Mouse (Mus musculus): Measurements from ENCODE around the gene Adam8. TPM values are rescaled to one million over a fixed set of nuclear protein-coding genes. Genes with fewer than 3 reads are reported as not detected.

The Adam8 gene
- 3.2 and 3.3 TPM in 2 replicates for polyA plus RNA-seq (2014; fragmentation: Nextera tagmentation; extraction: Ambion mirVana)

DNA sequence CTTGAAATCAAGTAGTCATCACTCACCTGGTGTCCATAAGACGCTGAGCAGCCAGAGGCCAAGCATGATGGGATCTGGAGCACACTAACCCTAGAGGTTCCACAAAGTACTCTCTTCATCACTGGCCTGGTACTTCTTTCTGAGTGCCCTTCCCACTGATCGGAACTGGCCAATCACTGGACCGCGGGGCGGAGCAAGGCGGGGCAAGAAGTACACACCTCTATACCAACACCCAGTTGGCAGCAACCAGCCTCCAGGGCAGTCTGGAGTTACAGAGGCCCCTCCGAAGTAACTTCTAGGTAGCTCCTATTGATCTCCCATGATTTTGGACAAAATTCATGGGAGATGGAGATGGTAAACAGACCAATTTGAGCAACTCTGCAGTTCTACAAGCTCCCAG, at the start of gene Adam8:
Gene Adam8, minus strand, starts transcription at position 157 of the 400 bp plus-strand sequence.
- Histone ChIP-seq H3K27ac (ENCODE audit: low read depth, low read length) (no peak within 1 kb of the TSS), H3K4me2 (ENCODE audit: low read depth, low read length) (no peak within 1 kb of the TSS), H3K27me3 (ENCODE audit: control insufficient read depth, insufficient read depth, low read length) (no peaks in the 10 kb centered on the region), H3K9ac (replicated peaks; ENCODE audit: low read depth, low read length) (no peak within 1 kb of the TSS), H3K9me3 (ENCODE audit: control insufficient read depth, low read length) (no peaks in the 10 kb centered on the region), H3K4me3 (ENCODE audit: low read depth, low read length) (no peak within 1 kb of the TSS), H3K36me3 (ENCODE audit: control insufficient read depth, insufficient read depth, low read length) (peaks cover 10% of the 10 kb centered on the region; the same call in 1 of the 2 replicates), H3K4me1 (ENCODE audit: control insufficient read depth, insufficient read depth, low read length) (no peaks in the 10 kb centered on the region)
- WGBS: 30% methylated on average over 7 of the region's 7 CpGs
- ATAC-seq (ENCODE audit: low read depth): no peak

- H3K36me3 ChIP-seq (ENCODE audit: control insufficient read depth, insufficient read depth, low read length): peaks cover 27% of the 10 kb centered on the region
- peak overlapping the region; percentile 89 for H3K4me3 ChIP-seq (ENCODE audit: low read depth, low read length)
- peak overlapping the region; percentile 68 for H3K4me2 ChIP-seq (ENCODE audit: low read depth, low read length)
- no peaks in the 10 kb centered on the region for H3K27me3 ChIP-seq (ENCODE audit: control insufficient read depth, insufficient read depth, low read length)
- WGBS: 60% methylated on average over 3 of the region's 3 CpGs
- peak; percentile 5; the same call in 1 of the 2 replicates for ATAC-seq (ENCODE audit: low read depth)
- H3K4me1 ChIP-seq (ENCODE audit: control insufficient read depth, insufficient read depth, low read length): peaks cover 9% of the 10 kb centered on the region
- H3K9me3 ChIP-seq (ENCODE audit: control insufficient read depth, low read length): no peaks in the 10 kb centered on the region
- H3K27ac ChIP-seq (ENCODE audit: low read depth, low read length): no peak overlapping the region
- peak overlapping the region; percentile 88 for H3K9ac ChIP-seq (replicated peaks; ENCODE audit: low read depth, low read length)
Measured at GRCm38 (mm10) chr7:140037171-140037555, 44.8 kb upstream of the Adam8 start.

GRCm38 (mm10) chr7:140036281-140037170, 44.2 kb upstream of the Adam8 start, which contains the start of the genes Zfp511 and Tubgcp2:
Gene Zfp511, plus strand, starts transcription at chr7:140036391.
Gene Tubgcp2, minus strand, starts transcription at chr7:140036669.
- H3K27me3 ChIP-seq (ENCODE audit: control insufficient read depth, insufficient read depth, low read length): no peaks in the 10 kb centered on the region
- H3K36me3 ChIP-seq (ENCODE audit: control insufficient read depth, insufficient read depth, low read length): peaks cover 33% of the 10 kb centered on the region
- 2% methylated on average over 62 of the region's 69 CpGs for WGBS
- H3K9me3 ChIP-seq (ENCODE audit: control insufficient read depth, low read length): no peaks in the 10 kb centered on the region
- peak within 1 kb of the TSS; percentile 89 for H3K4me3 ChIP-seq (ENCODE audit: low read depth, low read length)
- H3K27ac ChIP-seq (ENCODE audit: low read depth, low read length): peak within 1 kb of the TSS; percentile 92
- ATAC-seq (ENCODE audit: low read depth): peak; percentile 96
- H3K4me2 ChIP-seq (ENCODE audit: low read depth, low read length): peak within 1 kb of the TSS; percentile 68
- peak within 1 kb of the TSS; percentile 88 for H3K9ac ChIP-seq (replicated peaks; ENCODE audit: low read depth, low read length)
- H3K4me1 ChIP-seq (ENCODE audit: control insufficient read depth, insufficient read depth, low read length): peaks cover 9% of the 10 kb centered on the region

- Histone ChIP-seq H3K36me3 (ENCODE audit: control insufficient read depth, insufficient read depth, low read length) (peaks cover 36% of the 10 kb centered on the region), H3K4me3 (ENCODE audit: low read depth, low read length) (peak overlapping the region; percentile 89), H3K27ac (ENCODE audit: low read depth, low read length) (no peak overlapping the region; the same call in 1 of the 2 replicates), H3K4me1 (ENCODE audit: control insufficient read depth, insufficient read depth, low read length) (peaks cover 9% of the 10 kb centered on the region), H3K27me3 (ENCODE audit: control insufficient read depth, insufficient read depth, low read length) (no peaks in the 10 kb centered on the region), H3K4me2 (ENCODE audit: low read depth, low read length) (peak overlapping the region; percentile 68), H3K9ac (replicated peaks; ENCODE audit: low read depth, low read length) (peak overlapping the region; percentile 88), H3K9me3 (ENCODE audit: control insufficient read depth, low read length) (no peaks in the 10 kb centered on the region)
- no peak for ATAC-seq (ENCODE audit: low read depth)
- WGBS: 24% methylated on average over 7 of the region's 7 CpGs
Measured at GRCm38 (mm10) chr7:140035456-140035855, 43.1 kb upstream of the Adam8 start.

- H3K27ac ChIP-seq (ENCODE audit: low read depth, low read length): no peak overlapping the region
- ATAC-seq (ENCODE audit: low read depth): no peak
- no peaks in the 10 kb centered on the region for H3K27me3 ChIP-seq (ENCODE audit: control insufficient read depth, insufficient read depth, low read length)
- no peak overlapping the region for H3K9ac ChIP-seq (replicated peaks; ENCODE audit: low read depth, low read length)
- H3K36me3 ChIP-seq (ENCODE audit: control insufficient read depth, insufficient read depth, low read length): peaks cover 44% of the 10 kb centered on the region
- no peak overlapping the region for H3K4me2 ChIP-seq (ENCODE audit: low read depth, low read length)
- WGBS: 98% methylated on average over 9 of the region's 9 CpGs
- H3K4me1 ChIP-seq (ENCODE audit: control insufficient read depth, insufficient read depth, low read length): peaks cover 9% of the 10 kb centered on the region
- H3K4me3 ChIP-seq (ENCODE audit: low read depth, low read length): no peak overlapping the region
- H3K9me3 ChIP-seq (ENCODE audit: control insufficient read depth, low read length): no peaks in the 10 kb centered on the region
Measured at GRCm38 (mm10) chr7:140033386-140033785, 41.0 kb upstream of the Adam8 start.

- no peaks in the 10 kb centered on the region for H3K9me3 ChIP-seq (ENCODE audit: control insufficient read depth, low read length)
- H3K4me3 ChIP-seq (ENCODE audit: low read depth, low read length): no peak overlapping the region
- H3K9ac ChIP-seq (replicated peaks; ENCODE audit: low read depth, low read length): no peak overlapping the region
- 96% methylated on average over 10 of the region's 10 CpGs for WGBS
- peaks cover 49% of the 10 kb centered on the region for H3K36me3 ChIP-seq (ENCODE audit: control insufficient read depth, insufficient read depth, low read length)
- no peak overlapping the region for H3K27ac ChIP-seq (ENCODE audit: low read depth, low read length)
- ATAC-seq (ENCODE audit: low read depth): no peak
- H3K4me2 ChIP-seq (ENCODE audit: low read depth, low read length): no peak overlapping the region
- H3K4me1 ChIP-seq (ENCODE audit: control insufficient read depth, insufficient read depth, low read length): peaks cover 9% of the 10 kb centered on the region
- H3K27me3 ChIP-seq (ENCODE audit: control insufficient read depth, insufficient read depth, low read length): no peaks in the 10 kb centered on the region
Measured at GRCm38 (mm10) chr7:140032366-140032765, 40.0 kb upstream of the Adam8 start.

- Histone ChIP-seq H3K9me3 (ENCODE audit: control insufficient read depth, low read length) (no peaks in the 10 kb centered on the region), H3K4me3 (ENCODE audit: low read depth, low read length) (no peak overlapping the region), H3K36me3 (ENCODE audit: control insufficient read depth, insufficient read depth, low read length) (peaks cover 49% of the 10 kb centered on the region), H3K4me1 (ENCODE audit: control insufficient read depth, insufficient read depth, low read length) (peaks cover 3% of the 10 kb centered on the region), H3K4me2 (ENCODE audit: low read depth, low read length) (no peak overlapping the region), H3K9ac (replicated peaks; ENCODE audit: low read depth, low read length) (no peak overlapping the region), H3K27ac (ENCODE audit: low read depth, low read length) (no peak overlapping the region), H3K27me3 (ENCODE audit: control insufficient read depth, insufficient read depth, low read length) (no peaks in the 10 kb centered on the region)
- no peak for ATAC-seq (ENCODE audit: low read depth)
- WGBS: 96% methylated on average over 12 of the region's 12 CpGs
Measured at GRCm38 (mm10) chr7:140031771-140032170, 39.4 kb upstream of the Adam8 start.

- ATAC-seq (ENCODE audit: low read depth): no peak
- peaks cover 8% of the 10 kb centered on the region for H3K36me3 ChIP-seq (ENCODE audit: control insufficient read depth, insufficient read depth, low read length)
- no peak overlapping the region for H3K4me3 ChIP-seq (ENCODE audit: low read depth, low read length)
- H3K27me3 ChIP-seq (ENCODE audit: control insufficient read depth, insufficient read depth, low read length): no peaks in the 10 kb centered on the region
- no peak overlapping the region for H3K4me2 ChIP-seq (ENCODE audit: low read depth, low read length)
- H3K9me3 ChIP-seq (ENCODE audit: control insufficient read depth, low read length): no peaks in the 10 kb centered on the region
- 97% methylated on average over 17 of the region's 17 CpGs for WGBS
- no peak overlapping the region for H3K9ac ChIP-seq (replicated peaks; ENCODE audit: low read depth, low read length)
- H3K4me1 ChIP-seq (ENCODE audit: control insufficient read depth, insufficient read depth, low read length): no peaks in the 10 kb centered on the region
- H3K27ac ChIP-seq (ENCODE audit: low read depth, low read length): no peak overlapping the region
Measured at GRCm38 (mm10) chr7:140011336-140011735, 19.0 kb upstream of the Adam8 start.

DNA sequence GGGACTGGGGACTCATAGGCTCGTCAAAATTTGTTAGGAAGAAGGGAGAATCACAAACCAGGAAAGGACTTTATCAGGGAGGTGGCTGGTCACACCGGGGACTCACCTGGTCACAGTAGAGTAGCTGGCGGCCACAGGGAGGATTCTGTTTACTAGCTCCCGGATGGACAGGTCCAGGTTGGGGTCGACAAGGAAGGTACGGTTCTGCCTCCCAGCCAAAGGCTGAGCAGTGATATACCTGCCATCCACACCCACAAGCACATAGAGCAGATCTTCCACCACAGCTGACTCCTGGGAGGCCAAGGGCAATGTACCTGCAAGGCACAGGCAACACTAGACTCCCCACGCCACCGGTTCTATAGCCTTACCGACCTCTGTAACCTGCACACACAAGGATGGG, 15.4 kb upstream of the Adam8 start:
- no peak overlapping the region for H3K9ac ChIP-seq (replicated peaks; ENCODE audit: low read depth, low read length)
- H3K27ac ChIP-seq (ENCODE audit: low read depth, low read length): no peak overlapping the region
- H3K4me3 ChIP-seq (ENCODE audit: low read depth, low read length): no peak overlapping the region
- H3K4me2 ChIP-seq (ENCODE audit: low read depth, low read length): no peak overlapping the region
- ATAC-seq (ENCODE audit: low read depth): no peak
- H3K27me3 ChIP-seq (ENCODE audit: control insufficient read depth, insufficient read depth, low read length): no peaks in the 10 kb centered on the region
- H3K36me3 ChIP-seq (ENCODE audit: control insufficient read depth, insufficient read depth, low read length): peaks cover 31% of the 10 kb centered on the region
- 95% methylated on average over 9 of the region's 9 CpGs for WGBS
- no peaks in the 10 kb centered on the region for H3K4me1 ChIP-seq (ENCODE audit: control insufficient read depth, insufficient read depth, low read length)
- no peaks in the 10 kb centered on the region for H3K9me3 ChIP-seq (ENCODE audit: control insufficient read depth, low read length)

Data from neural tube, embryonic 14.5 days (tissue).